Mouse (Mus musculus) heart, postnatal 25 days (tissue): ENCODE data around the gene Oprm1. TPM values are rescaled to one million over a fixed set of nuclear protein-coding genes. Genes with fewer than 3 reads are reported as not detected.

Experiments
- DNase-seq: peaks from one replicate; pipeline ENCODE4 v3.0.0; 2022; ENCODE audit warnings: low spot score
- intact Hi-C: fragments of 180-260 bp; cut with DNase I; formaldehyde crosslinking; loops from one replicate; pipeline ENCODE4 v1.15.1; 2025
- total RNA-seq, 2 experiments: library from RNA; stranded (reverse); gene quantifications; 2 replicates each; pipeline ENCODE4 v1.2.3; 2021

Oprm1 gene
- total RNA-seq, 2 experiments from 2014 or later = not detected

DNA sequence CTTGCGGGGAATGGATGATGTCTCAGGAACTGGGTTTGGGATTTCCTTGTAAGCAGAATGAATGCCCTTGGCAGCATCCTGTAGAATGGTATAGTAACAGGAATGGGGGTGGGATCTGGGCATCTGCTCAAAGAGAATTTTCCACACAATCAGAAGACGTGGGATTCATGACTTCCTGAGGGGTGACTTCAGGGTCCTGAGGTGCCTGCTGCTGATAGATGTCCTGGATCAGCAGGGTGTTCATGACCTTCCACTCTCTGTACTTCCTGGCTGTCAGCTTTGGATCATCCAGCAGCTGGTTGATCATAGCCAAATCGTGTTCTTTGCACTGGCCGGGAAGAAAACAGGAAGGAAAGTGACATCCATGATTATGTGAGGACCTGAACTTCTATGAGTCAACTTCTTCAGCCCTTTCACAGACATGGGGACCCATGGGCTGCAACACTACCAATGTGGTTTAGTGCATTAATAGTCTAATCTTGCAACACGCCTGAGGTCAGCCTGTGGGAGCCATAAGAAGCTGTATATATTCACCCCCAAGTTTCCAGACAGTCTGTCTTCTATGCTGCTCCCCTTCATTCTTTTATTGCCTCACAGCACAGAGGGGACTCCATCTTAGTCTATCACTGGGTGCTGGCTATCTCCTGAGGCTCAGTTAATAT is 132.2 kb downstream of the Oprm1 start:
- DNase-seq = no peak
- intact Hi-C loops = no loop called here

DNA sequence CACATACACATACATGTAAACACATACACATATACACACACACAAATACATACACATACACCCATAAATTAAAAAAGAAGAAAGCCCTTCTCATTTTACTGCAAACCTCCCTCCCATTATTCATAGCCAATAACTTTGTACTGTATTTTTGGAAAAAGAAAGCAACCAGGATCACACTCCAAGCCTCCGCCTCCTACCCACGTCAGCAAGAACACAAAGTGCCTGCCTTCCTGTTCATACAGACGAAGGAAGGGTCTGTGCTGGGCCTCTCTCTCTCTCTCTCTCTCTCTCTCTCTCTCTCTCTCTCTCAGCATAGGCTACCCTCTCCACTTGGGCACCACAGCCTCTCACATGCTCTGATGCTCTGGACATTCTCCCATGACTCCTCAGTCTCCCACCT is 137.5 kb downstream of the Oprm1 start:
- DNase-seq = no peak
- intact Hi-C loops = no loop called here

DNA sequence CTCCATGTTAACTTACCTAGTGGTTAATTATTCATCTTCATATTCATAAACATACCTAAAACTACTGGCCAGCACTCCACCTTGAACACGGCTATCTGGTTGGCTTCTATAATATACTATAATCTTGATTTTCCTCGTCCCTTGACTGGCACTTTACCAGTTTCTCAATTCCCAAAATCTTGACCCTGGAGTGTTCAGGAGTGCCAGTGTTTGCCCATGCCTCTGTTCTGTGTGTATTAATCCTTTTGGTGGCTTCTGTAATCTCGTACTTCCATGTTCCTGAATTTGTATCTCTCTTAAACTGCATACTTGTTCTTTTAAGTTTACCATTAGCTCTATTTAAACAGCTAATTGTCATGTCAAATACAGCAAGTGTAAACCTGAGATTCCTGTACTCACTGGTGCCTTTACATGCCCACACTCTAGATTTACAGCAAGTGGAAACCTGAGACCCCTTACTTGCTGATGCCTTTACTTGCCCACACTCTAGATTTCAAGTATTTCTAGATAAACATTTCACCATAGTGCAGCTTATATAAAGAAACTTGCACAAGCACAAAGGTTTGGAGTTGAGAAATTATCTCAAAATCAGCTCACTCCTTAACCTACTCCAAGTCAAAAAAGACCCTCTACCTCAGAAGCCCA is 138.5 kb downstream of the Oprm1 start:
- intact Hi-C loops = no loop called here
- DNase-seq = no peak

DNA sequence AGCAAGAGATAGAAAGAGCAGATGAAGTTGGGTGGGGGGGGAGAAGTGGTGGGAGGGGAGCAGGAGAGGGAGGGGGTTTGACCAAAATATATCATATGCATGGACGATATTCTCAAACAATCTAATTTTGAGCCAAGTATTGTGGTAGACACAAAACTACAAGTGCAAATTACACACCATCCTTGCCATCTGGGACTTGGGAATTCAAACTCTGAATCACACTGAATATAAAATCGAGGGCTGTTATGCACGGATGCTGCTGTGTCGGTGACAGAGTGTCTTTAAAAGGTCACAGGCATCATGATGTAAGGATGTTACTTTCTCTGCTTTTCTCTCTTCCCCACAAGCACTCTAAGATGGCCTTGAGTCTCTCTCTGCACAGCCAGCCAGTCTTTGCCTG is 141.8 kb downstream of the Oprm1 start:
- no peak for DNase-seq
- intact Hi-C loops = no loop called here

DNA sequence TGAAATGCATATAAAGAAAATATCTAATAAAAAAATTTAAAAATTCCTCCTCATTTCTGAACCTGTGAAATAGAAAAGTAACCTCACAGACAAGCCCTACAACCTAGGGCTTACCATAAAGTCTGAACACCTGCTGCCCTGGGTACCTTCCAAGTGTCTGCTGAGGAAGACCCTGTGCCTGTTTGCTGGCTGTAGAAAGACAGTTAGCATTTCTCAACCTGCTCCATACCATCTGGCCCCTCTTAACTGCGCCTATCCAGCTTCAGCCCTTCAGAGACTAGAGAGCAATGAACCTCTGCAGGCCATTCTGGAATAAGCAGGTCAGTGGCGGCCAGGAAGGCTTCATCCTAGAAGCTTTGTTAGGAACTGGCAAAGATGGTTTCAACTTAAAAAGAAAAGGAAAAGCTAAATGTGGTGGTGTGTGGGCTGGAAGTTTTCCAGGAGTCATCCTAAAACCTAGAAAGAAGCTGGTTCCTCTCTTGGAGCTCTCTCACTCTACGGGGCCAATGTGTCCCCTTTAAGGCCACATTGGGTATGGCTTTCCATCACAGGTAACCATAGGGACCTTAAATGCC is 143.6 kb downstream of the Oprm1 start:
- intact Hi-C loops = no loop called here
- DNase-seq = no peak

DNA sequence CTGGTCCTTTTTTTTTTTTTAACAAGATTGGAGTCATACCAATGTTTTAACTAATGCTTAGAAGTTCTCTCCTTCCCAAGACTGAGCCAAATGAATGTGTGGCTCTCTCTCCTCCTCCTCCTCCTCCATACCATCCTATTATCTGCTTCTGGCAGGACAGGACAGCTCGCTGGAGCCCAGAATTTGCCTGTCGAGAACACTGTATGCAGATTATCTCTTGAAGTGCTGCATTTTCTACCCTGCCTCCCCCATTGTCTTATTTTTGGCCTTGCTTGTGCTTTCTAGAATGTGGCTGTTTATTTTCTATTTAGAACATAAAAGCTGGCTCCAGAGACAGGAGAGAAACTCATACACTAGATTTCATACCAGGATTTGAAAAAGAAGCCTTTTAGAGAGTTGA is 151.5 kb downstream of the Oprm1 start:
- DNase-seq = no peak
- intact Hi-C loops = no loop called here

DNA sequence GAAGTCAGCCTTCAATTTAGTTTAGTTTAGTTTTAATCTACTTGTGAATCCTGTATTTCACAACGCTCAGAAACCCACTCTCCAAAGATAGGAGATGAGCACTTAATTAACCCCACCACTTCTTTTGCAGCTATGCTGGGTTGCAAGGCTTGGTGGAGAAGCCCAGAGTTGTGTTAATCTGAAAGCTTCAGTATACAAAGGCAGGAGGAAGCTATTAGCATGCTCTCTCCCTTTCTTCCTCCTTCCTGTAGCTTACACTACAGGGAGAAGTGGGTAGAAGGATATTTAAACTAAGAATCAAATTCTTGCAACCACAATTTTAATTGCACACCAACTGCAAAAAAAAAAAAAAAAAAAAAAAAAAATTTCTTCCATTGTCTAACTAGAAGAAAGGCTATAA is 157.7 kb downstream of the Oprm1 start:
- intact Hi-C loops = no loop called here
- no peak for DNase-seq

DNA sequence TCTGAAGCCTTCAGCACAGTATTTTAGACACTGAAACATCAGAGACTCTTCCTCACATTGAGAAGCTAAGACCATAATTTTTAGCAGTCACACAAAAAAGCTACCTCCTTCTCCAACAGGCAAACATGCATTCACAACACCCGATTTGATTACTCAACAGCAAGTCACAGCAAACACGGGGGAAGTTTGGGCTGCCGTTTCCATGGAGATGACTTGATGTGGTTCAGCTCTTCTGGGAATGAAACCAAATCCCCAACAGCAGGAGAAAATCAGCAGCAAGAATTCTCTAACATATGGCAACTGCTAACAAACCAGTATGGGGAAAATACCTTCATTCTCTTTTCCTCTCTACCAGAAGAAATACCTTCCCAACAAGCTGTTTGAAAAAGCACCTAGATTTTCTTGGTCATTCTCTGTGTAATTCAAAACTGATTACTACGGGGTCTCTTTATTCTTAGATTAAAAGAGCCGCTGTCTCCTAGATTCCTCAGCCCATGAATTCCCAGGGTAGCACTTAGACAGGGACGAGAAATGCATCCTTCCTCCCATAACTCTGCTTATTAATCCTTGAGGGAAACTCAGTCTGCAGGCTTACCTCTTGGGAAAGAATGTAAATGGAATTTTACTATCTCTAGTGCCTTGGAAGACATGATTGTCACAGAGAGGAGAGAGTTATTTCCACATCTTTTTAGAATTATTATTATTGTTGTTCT is 158.4 kb downstream of the Oprm1 start:
- DNase-seq = no peak
- intact Hi-C loops = no loop called here

DNA sequence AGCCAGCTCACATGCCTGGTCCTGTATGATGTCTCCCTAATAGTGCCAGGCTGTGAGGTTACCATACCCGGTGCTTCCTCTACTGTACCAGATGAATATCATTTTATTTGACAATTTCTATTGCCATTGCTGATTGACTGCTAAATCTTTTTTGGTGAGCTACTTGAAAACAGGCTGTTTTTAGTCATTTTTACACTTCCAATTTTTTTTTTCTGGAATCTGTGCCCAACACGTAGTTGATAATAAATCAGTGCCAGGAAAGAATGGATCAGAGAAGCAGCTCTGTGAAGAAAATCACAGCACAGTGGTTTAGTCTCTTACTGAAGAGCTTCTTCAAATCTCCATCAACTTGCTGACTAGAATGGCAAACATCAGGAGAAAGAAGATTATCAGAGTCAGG is 168.4 kb downstream of the Oprm1 start:
- intact Hi-C loops = no loop called here
- no peak for DNase-seq

DNA sequence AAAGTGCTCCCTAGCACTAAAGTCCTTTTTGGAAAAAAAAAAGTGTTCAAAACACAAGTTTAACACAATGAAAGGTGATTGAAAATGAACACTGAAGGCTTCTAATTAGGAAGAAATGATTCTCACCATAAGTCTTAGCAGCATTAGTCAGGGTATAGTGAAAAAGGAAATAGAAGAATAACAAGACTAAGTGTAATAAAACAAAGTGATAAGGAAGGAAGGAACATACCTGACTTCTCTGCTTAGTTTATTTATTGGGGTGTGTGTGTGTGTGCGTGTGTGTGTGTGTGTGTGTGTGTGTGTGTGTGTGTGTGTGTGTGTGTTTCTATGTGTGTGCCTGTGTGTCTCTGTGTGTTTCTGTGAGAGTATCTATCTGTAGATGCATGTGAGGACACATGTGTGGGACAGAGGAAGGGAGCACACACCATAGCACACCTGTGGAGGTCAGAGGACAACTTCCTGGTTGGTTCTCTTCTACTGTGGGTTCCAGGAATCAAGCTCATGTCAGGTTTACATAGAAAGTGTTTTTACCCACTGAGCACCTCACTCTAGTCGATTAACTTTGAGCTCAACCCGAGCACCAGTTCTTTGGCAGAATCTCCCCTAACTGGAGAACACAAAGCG is 169.4 kb downstream of the Oprm1 start:
- intact Hi-C loops = no loop called here
- no peak for DNase-seq

DNA sequence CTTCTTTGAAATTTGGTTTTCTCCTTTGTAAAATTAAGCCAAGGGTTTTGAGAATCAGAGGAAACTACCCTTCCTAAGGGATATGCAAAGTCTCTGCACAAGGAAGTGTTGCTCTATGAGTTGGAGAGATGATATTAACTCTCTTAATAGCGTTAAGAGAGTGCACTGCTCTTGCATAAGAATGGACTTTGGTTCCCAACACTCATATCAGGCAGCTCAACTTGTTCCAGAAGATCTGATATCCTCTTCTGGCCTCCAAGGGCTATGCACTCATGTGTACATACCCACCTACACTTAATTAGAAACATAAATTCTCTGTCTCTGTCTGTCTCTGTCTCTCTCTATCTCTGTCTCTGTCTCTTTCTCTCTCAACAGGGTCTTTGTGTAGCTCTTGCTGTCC is 170.6 kb downstream of the Oprm1 start:
- DNase-seq = no peak
- intact Hi-C loops = no loop called here

DNA sequence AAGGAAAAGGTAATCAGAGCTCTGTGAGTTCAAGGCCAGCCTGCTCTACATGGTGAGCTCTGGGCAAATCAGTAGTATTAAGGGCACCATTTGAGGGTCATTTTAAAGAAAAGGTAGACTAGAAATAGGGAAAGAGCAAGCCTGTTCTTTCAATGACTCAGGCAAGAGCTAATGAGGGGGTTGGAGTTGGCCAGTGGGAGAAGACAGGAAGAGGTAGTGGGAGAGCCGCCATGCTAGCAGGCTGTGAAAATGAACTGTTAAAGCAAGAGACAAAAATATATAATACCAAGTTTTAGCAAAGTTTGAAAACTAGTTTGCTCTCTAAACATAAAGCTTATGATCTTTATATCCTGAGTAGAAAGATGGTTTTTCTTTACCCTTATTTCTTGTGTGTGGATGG is 172.1 kb downstream of the Oprm1 start:
- DNase-seq = no peak
- intact Hi-C loops = no loop called here

DNA sequence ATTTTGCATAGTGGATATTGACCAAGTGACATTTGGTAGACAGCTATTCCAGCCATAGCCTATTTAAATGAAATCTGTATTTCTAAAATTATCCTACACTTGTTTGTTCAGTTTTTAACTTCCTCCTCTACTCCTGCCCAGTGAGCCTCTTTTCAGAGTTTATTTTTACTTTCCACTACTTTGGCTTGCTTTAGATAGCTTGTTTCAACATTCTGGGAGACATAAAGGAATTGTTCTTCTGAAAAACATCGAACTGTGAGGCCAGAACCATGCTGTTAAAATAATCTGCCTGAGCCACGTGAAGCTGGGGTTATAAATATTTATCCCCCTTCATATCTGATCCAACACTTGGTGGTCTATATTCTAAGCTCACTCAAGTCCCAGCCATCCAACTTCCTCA is 172.6 kb downstream of the Oprm1 start:
- no peak for DNase-seq
- intact Hi-C loops = no loop called here

DNA sequence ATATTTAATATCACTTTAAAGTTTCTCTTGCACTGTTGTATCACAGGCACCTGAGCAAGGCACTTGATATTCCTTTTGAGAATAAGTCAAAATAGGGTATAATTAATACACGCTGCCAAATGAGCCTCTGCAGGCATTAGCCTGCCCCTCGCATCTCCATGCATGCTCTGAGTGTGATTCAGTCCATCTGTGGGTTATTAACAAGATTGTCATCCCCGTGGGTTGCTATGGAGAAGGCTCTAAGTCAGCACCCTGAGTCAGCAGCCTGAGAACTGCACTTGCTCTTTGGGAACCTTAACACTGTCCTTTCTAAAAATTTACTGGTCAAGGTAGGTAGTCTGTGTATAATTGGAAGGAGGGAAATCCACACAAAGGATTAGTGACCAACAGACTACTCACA is 176.5 kb downstream of the Oprm1 start:
- DNase-seq = no peak
- intact Hi-C loops = no loop called here

DNA sequence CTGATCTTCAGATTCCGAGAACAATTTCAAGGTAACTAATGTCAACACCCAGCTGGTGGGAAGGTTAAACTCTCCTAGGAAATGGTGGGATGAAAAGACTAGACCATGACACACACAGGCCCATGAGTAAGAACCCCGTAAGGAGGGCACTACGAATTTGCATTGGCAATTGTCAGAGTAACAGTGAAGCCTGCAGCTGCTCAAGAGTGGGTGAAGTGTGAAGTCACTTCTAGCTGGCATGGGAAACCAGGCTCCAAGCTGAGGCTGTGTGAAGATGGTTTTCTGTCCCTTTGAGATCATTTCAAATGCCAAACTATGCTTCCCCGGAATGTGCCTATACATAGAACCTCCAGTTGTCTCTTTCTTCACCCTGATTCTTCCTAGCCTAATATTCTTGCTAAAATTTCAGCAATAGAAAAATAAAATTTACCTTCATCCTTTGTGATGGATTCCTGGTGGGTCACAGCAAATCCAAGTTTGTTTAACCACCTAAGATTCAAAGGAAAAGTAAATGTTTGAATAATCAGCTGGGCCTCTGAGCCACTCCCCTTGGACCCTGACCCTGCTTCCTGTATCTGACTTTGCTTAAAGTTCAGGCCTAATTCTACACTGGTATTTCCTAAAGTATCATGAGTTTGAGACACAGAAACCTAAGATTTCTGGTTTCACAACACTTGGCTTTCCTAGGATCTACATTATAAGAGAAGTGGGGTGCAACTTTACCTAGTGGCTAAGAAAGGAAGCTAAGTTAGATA is 178.5 kb downstream of the Oprm1 start:
- intact Hi-C loops = no loop called here
- DNase-seq = no peak

DNA sequence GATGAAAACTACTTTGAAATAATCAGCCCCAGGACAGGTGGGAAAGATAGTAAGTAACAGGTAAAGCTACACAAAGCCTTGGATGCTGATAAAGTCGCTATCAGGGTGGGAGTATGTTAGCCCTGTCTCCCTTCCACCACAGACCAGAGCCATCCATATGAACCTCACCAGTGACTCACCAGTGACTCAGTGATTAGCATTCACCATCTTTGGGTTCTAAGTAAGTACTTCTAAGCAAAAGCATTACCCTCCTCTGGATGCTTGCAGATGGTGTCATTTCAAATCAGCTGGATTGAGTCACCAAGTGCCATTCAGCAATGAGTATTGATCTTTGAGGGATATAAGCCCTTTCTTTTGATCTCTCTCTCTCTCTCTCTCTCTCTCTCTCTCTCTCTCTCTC is 194.8 kb downstream of the Oprm1 start:
- DNase-seq = no peak
- intact Hi-C loops = no loop called here

DNA sequence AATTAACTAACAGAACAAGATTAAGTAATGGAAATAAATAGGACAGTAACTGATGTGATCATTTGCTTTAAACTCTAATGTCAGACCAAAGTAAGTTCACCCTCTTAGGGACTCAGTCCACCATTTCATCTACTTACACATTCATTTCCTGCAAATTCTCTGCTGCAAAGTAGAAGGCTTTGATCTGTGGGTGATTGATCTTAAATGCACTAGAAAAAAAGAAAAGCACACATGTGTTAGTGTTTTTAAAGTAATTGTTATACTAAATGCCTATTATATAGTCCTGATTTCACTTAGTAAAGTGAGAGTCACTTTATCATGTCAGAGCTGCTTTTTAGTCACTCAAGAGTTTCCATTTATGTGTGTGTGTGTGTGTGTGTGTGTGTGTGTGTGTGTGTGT is 196.2 kb downstream of the Oprm1 start:
- intact Hi-C loops = no loop called here
- DNase-seq = no peak

DNA sequence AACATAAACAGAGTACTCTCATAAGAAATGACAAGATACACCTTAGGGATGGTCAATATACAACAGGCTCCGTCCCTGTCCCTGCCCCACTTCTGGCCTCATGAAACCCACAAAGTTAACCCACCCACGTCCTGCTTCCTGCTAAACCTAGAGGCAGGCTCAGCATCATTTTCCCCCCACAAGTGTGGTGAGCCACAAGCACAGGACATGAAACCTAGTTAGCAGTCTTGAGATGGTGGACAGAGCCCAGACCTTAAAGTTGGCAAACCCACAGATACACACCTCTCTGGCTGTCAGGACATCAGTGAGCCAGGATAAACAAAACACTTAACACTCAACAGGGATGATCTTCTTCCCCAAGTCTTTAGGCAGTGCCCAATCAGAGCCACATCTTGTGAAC is 198.1 kb downstream of the Oprm1 start:
- DNase-seq = no peak
- intact Hi-C loops = no loop called here

DNA sequence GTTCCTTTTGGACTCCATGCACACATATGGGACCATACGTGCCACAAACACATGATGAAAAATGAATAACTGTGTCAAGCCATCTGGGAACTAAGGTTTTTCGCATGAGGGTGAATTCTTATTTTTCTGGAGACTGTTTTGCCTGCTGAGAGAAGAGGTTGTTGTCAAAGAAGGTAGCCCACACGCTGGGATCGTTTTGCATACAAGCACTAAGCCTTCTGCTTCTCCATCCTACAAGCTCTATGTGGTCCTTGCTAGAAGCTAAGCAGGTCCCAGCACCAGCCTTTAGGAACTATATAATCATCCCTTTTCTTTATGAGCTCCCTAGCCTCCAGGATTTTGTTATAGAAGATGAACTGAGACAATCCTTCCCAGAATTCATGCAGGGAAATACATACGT is 200.5 kb downstream of the Oprm1 start:
- no peak for DNase-seq
- intact Hi-C loops = no loop called here

DNA sequence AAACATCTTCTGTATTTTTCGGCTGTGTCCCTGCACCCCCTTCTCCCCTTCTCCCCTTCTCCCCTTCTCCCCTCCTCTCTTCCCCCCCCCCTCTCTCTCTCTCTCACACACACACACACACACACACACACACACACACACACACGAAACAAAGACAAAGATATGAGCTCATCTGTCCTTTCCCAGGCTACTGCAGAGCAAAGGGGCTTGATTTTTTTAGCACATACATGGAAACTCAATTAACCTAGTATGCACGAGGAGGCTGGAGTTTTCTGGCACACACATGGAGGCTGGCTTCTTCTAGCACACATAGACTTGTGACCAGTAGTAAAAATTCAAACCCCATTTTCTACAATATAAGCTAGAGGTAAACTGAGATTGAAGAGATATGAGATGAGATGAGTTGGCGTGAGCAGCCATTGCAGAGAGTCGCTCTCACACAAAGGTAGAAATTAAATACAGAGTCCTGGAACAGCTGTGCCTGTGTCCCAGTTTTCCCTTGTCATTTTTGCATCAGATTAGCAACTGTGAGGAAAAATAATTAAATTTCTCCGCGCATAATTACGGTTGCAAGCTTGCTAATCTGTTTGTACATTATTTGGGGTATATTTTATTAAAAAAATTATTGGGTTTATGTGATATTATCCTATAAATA is 209.4 kb downstream of the Oprm1 start:
- intact Hi-C loops = no loop called here

More for the DNA sequence above, 209.4 kb downstream of the Oprm1 start:
- DNase-seq = no peak
